Mouse (Mus musculus): Measurements from ENCODE around the gene ccdc198. TPM values are rescaled to one million over a fixed set of nuclear protein-coding genes. Genes with fewer than 3 reads are reported as not detected.
"Not testable (repeated sequence)": the region's sequence is repeated elsewhere in the genome, so short reads cannot be mapped to it uniquely, and the experiment has no call there.

ccdc198 gene
- total RNA-seq (2021) = not detected
- long read RNA-seq, experiment 1 = 0 reads
- long read RNA-seq, experiment 2 = 0 reads

GRCm38 (mm10) chr14:49245126-49245714, at the start of gene ccdc198:
ccdc198 (minus strand) TSS chr14:49245474.
- intact Hi-C loops (cut with DNase I) = no loop called here
- Histone ChIP-seq H3K27ac (no peak within 1 kb of the TSS), H3K4me3 (no peak within 1 kb of the TSS)
- DNase-seq (ENCODE audit: extremely low spot score in 1 of 2, low spot score in 2 of 2) = no peak
- no peak for TF ChIP-seq CTCF (IDR thresholded peaks at IDR 0.05)

- no peak for TF ChIP-seq CTCF (IDR thresholded peaks at IDR 0.05)
- Histone ChIP-seq H3K27ac (no peak overlapping the region), H3K4me3 (no peak overlapping the region)
- DNase-seq (ENCODE audit: extremely low spot score in 1 of 2, low spot score in 2 of 2) = no peak
- intact Hi-C loops (cut with DNase I) = no loop called here
Observed at GRCm38 (mm10) chr14:49293802-49294449, 48.7 kb upstream of the ccdc198 start.

- TF ChIP-seq CTCF (IDR thresholded peaks at IDR 0.05) = no peak
- DNase-seq (ENCODE audit: extremely low spot score in 1 of 2, low spot score in 2 of 2) = no peak
- Histone ChIP-seq H3K27ac (no peak overlapping the region), H3K4me3 (no peak overlapping the region)
- intact Hi-C loops (cut with DNase I) = no loop called here
Observed at GRCm38 (mm10) chr14:49290029-49290745, 44.9 kb upstream of the ccdc198 start.

GRCm38 (mm10) chr14:49283784-49284655, 38.7 kb upstream of the ccdc198 start:
- DNase-seq (ENCODE audit: extremely low spot score in 1 of 2, low spot score in 2 of 2) = peak in 1 of 2 experiments; percentile 22
- Histone ChIP-seq H3K27ac (peak overlapping the region; percentile 59), H3K4me3 (no peak overlapping the region)
- TF ChIP-seq CTCF (IDR thresholded peaks at IDR 0.05) = no peak
- intact Hi-C loops (cut with DNase I) = no loop called here

- Histone ChIP-seq H3K4me3 (no peak overlapping the region), H3K27ac (no peak overlapping the region)
- no peak for DNase-seq (ENCODE audit: extremely low spot score in 1 of 2, low spot score in 2 of 2)
- TF ChIP-seq CTCF (IDR thresholded peaks at IDR 0.05) = no peak
- intact Hi-C loops (cut with DNase I) = no loop called here
Observed at GRCm38 (mm10) chr14:49278880-49279279, 33.6 kb upstream of the ccdc198 start.

- H3K27ac ChIP-seq; H3K4me3 ChIP-seq; intact Hi-C loops (cut with DNase I); DNase-seq (ENCODE audit: extremely low spot score in 1 of 2, low spot score in 2 of 2): not testable (repeated sequence)
Observed at GRCm38 (mm10) chr14:49278479-49278878, 33.2 kb upstream of the ccdc198 start.

GRCm38 (mm10) chr14:49277642-49278041, 32.4 kb upstream of the ccdc198 start:
- H3K27ac ChIP-seq = no peak overlapping the region
- intact Hi-C loops (cut with DNase I) = no loop called here
- no peak for TF ChIP-seq CTCF (IDR thresholded peaks at IDR 0.05)
- no peak for DNase-seq (ENCODE audit: extremely low spot score in 1 of 2, low spot score in 2 of 2)
- H3K4me3 ChIP-seq = no peak overlapping the region

- no peak for TF ChIP-seq CTCF (IDR thresholded peaks at IDR 0.05)
- intact Hi-C loops (cut with DNase I) = no loop called here
- DNase-seq (ENCODE audit: extremely low spot score in 1 of 2, low spot score in 2 of 2) = no peak
- Histone ChIP-seq H3K27ac (no peak overlapping the region), H3K4me3 (no peak overlapping the region)
Observed at GRCm38 (mm10) chr14:49275376-49275775, 30.1 kb upstream of the ccdc198 start.

- no peak for TF ChIP-seq CTCF (IDR thresholded peaks at IDR 0.05)
- intact Hi-C loops (cut with DNase I) = no loop called here
- Histone ChIP-seq H3K27ac (no peak overlapping the region), H3K4me3 (no peak overlapping the region)
- DNase-seq (ENCODE audit: extremely low spot score in 1 of 2, low spot score in 2 of 2) = no peak
Observed at GRCm38 (mm10) chr14:49265286-49266002, 20.2 kb upstream of the ccdc198 start.

- no peak for DNase-seq (ENCODE audit: extremely low spot score in 1 of 2, low spot score in 2 of 2)
- intact Hi-C loops (cut with DNase I) = no loop called here
- no peak for TF ChIP-seq CTCF (IDR thresholded peaks at IDR 0.05)
- no peak overlapping the region for H3K27ac ChIP-seq
- no peak overlapping the region for H3K4me3 ChIP-seq
Observed at GRCm38 (mm10) chr14:49241522-49241921, 3.8 kb downstream of the ccdc198 start.

- peak; percentile 60 for DNase-seq (ENCODE audit: extremely low spot score in 1 of 2, low spot score in 2 of 2)
- intact Hi-C loops (cut with DNase I) = loop anchor here (1.0 to 5.0 kb wide), 4 partner anchors 111 to 496 kb away; no protein-coding TSS in a partner anchor
- Histone ChIP-seq H3K4me3 (no peak overlapping the region), H3K27ac (no peak overlapping the region)
- TF ChIP-seq CTCF (IDR thresholded peaks at IDR 0.05) = peak; percentile 80
Observed at GRCm38 (mm10) chr14:49238206-49238605, 7.1 kb downstream of the ccdc198 start.
